Mouse (Mus musculus) embryonic stem cell, embryonic (primary cell): ENCODE measurements at regions not wholly inside any gene's neighbourhood (a gene's known extent, or its start where the extent isn't known, plus 50 kb on each side); places are given as distances from the start of the nearest gene placed in this dataset.

Experiments
- CTCF ChIA-PET, 4 experiments: fragments of 300-600 bp in 2 of 4; fragments of 350-600 bp in 2 of 4; sonication (Branson Sonifier 250); formaldehyde crosslinking; loops; one replicate each; lab custom pipeline; 2022; ENCODE audit warnings: inconsistent platforms in 2 of 4; lab: Charles Lee
- POLR2A ChIA-PET, 4 experiments: fragments of 300-600 bp in 2 of 4; fragments of 350-600 bp in 2 of 4; sonication (Branson Sonifier 250); formaldehyde crosslinking; loops; one replicate each; lab custom pipeline; 2022; ENCODE audit warnings: antibody characterized with exemption in 4 of 4, inconsistent platforms in 1 of 4; lab: Charles Lee

GRCm38 (mm10) chr15:70982719-70983118, 2851.6 kb upstream of the Gm6569 start:
- CTCF ChIA-PET, result no interaction called here
- POLR2A ChIA-PET, result no interaction called here

GRCm38 (mm10) chr15:70987973-70988570, 2846.3 kb upstream of the Gm6569 start:
- POLR2A ChIA-PET, result no interaction called here

GRCm38 (mm10) chr15:70993397-70993796, 2841.0 kb upstream of the Gm6569 start:
- CTCF ChIA-PET, result no interaction called here
- POLR2A ChIA-PET, result no interaction called here

More at GRCm38 (mm10) chr15:70987973-70988570, 2846.3 kb upstream of the Gm6569 start:
- CTCF ChIA-PET, result no interaction called here

GRCm38 (mm10) chr15:71010362-71010761, 2824.0 kb upstream of the Gm6569 start:
- CTCF ChIA-PET, result no interaction called here

GRCm38 (mm10) chr15:71010773-71011172, 2823.6 kb upstream of the Gm6569 start:
- ChIA-PET POLR2A (no interaction called here), CTCF (no interaction called here)

More at GRCm38 (mm10) chr15:71010362-71010761, 2824.0 kb upstream of the Gm6569 start:
- POLR2A ChIA-PET, result no interaction called here

GRCm38 (mm10) chr15:71054251-71054852, 2780.0 kb upstream of the Gm6569 start:
- ChIA-PET POLR2A (no interaction called here), CTCF (no interaction called here)

- ChIA-PET POLR2A (no interaction called here), CTCF (no interaction called here)
These were observed 2747.9 kb upstream of the Gm6569 start for GRCm38 (mm10) chr15:71086367-71086997.

GRCm38 (mm10) chr15:71099111-71099510, 2735.2 kb upstream of the Gm6569 start:
- ChIA-PET CTCF (no interaction called here), POLR2A (no interaction called here)

- POLR2A ChIA-PET, result no interaction called here
- CTCF ChIA-PET, result no interaction called here
These were observed 2704.6 kb upstream of the Gm6569 start for GRCm38 (mm10) chr15:71129802-71130201.

GRCm38 (mm10) chr15:71157680-71158079, 2676.7 kb upstream of the Gm6569 start:
- ChIA-PET CTCF (no interaction called here), POLR2A (no interaction called here)

GRCm38 (mm10) chr15:71162097-71162496, 2672.3 kb upstream of the Gm6569 start:
- POLR2A ChIA-PET, result no interaction called here
- CTCF ChIA-PET, result no interaction called here

- ChIA-PET CTCF (interaction anchor here in 1 of 4 experiments (0.6 kb wide), 1 partner anchor 13 kb away, joined by 3 read pairs; no protein-coding TSS in a partner anchor), POLR2A (no interaction called here)
These were observed 2639.2 kb upstream of the Gm6569 start for GRCm38 (mm10) chr15:71195011-71195739.

- ChIA-PET POLR2A (no interaction called here), CTCF (interaction anchor here in 3 of 4 experiments (0.6 to 1.0 kb wide), 3 partner anchors 11 to 17 kb away, joined by 3 to 6 read pairs (median 3); no protein-coding TSS in a partner anchor)
These were observed 2593.6 kb upstream of the Gm6569 start for GRCm38 (mm10) chr15:71240647-71241351.

GRCm38 (mm10) chr15:71243539-71243938, 2590.8 kb upstream of the Gm6569 start:
- POLR2A ChIA-PET, result no interaction called here
- CTCF ChIA-PET, result no interaction called here

- ChIA-PET POLR2A (no interaction called here), CTCF (no interaction called here)
These were observed 2558.3 kb upstream of the Gm6569 start for GRCm38 (mm10) chr15:71275876-71276565.

- ChIA-PET POLR2A (no interaction called here), CTCF (no interaction called here)
These were observed 2557.8 kb upstream of the Gm6569 start for GRCm38 (mm10) chr15:71276566-71276912.

GRCm38 (mm10) chr15:71277388-71277787, 2557.0 kb upstream of the Gm6569 start:
- CTCF ChIA-PET, result no interaction called here
- POLR2A ChIA-PET, result no interaction called here

- POLR2A ChIA-PET, result no interaction called here
- CTCF ChIA-PET, result no interaction called here
These were observed 2550.6 kb upstream of the Gm6569 start for GRCm38 (mm10) chr15:71283775-71284174.

- ChIA-PET POLR2A (no interaction called here), CTCF (no interaction called here)
These were observed 2531.8 kb upstream of the Gm6569 start for GRCm38 (mm10) chr15:71302541-71302940.
